Mouse (Mus musculus) bone marrow macrophage, adult 2 months (primary cell): ENCODE measurements at regions not wholly inside any gene's neighbourhood (a gene's known extent, or its start where the extent isn't known, plus 50 kb on each side); places are given as distances from the start of the nearest gene placed in this dataset.

ENCODE experiments used
- CTCF ChIP-seq: IDR thresholded peaks from 2 replicates; pipeline ENCODE4 v1.5.1; 2012; ENCODE audit warnings: low read depth, mild to moderate bottlenecking, low read length, moderate library complexity
- POLR2A ChIP-seq: IDR thresholded peaks from 2 replicates; pipeline ENCODE4 v1.6.1; 2012; ENCODE audit warnings: mild to moderate bottlenecking, low read depth, low read length, borderline replicate concordance

- TF ChIP-seq CTCF, result no peak
- TF ChIP-seq POLR2A, result no peak
These were observed 210.6 kb downstream of the Ibtk start for GRCm38 (mm10) chr9:85538557-85538956.
